Mouse (Mus musculus): ENCODE measurements around the gene Rabl3. TPM values are rescaled to one million over a fixed set of nuclear protein-coding genes. Genes with fewer than 3 reads are reported as not detected.

Rabl3 gene
- polyA plus RNA-seq, 1 experiment from 2014 or later: 25.1 TPM

DNA sequence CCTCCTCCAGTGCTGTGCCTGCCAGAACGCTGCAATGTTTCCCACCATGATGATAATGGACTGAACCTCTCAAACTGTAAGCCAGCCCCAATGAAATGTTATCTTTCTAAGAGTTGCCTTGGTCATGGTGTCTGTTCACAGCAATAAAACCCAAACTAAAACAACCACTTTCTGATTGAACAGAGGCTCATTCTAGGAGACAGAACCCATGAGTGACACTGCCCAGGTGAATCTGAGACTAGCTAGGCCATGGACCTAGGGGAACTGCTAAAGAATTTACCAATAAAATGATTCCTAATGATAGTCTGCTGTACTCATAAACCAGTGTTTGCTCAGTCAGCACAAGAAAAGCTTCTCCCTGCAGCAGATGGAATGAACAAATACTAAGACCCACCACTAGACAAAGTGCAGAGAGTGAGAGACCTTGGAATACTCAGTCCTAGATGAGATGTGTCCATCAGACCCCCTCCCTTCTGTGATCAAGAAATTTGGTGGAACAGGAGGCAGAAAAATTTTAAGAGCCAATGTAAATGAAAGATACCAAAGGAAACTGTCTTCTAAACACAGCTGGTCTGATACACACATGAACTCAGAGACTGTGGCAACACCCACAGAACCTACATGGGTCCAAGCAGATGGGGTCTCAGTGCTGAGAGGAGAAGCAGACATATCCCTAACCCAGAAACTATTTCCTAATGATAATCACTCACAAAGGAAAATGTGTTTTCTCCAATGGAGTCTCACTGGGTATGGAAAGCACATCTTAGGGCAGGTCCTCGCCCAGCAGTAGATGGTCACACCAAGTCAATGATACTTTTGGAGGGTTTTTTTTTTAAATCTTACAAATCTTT is 19.3 kb upstream of the Rabl3 start:
- no peak overlapping the region for H3K27ac ChIP-seq
- H3K27me3 ChIP-seq: no peaks in the 10 kb centered on the region
- 97% methylated on average over 2 of the region's 2 CpGs for WGBS
- ATAC-seq (ENCODE audit: borderline replicate concordance, extremely low read depth, low FRiP score, low TSS enrichment): no peak
- peaks cover 46% of the 10 kb centered on the region for H3K36me3 ChIP-seq
- no peak overlapping the region for H3K4me2 ChIP-seq
- H3K4me1 ChIP-seq: no peaks in the 10 kb centered on the region
- no peaks in the 10 kb centered on the region for H3K9me3 ChIP-seq
- no peak overlapping the region for H3K4me3 ChIP-seq
- H3K9ac ChIP-seq: no peak overlapping the region

DNA sequence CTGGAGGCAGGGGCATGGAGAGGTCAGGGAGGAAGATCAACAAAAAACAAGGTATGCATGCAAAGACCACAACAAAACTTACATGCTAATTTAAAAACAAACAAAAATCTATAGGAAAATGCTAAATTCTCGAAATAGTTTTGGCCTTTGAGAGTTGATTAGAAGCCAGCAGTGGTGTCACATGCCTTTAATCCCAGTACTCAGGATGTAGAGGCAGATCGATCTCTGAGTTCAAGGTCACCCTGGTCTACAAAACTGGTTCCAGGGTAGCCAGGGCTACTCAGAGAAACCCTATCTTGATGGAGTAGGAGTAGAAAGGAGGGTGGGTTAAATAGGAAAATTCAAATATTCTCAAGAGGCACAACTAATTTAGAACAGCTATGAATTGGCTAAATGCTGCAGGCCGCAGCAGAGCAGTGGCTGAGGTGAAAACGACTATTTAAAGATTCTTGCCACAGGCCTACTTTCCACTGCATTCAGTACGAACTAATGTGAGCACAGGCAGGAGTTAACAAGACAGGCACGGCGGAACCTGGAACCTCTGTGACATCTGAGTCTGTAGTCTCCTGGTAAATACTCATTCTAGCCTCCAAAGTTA is 17.5 kb upstream of the Rabl3 start:
- WGBS: 94% methylated on average over 7 of the region's 7 CpGs
- Histone ChIP-seq H3K27ac (no peak overlapping the region), H3K9me3 (no peaks in the 10 kb centered on the region), H3K4me1 (no peaks in the 10 kb centered on the region), H3K4me2 (no peak overlapping the region), H3K27me3 (no peaks in the 10 kb centered on the region), H3K4me3 (no peak overlapping the region), H3K9ac (no peak overlapping the region), H3K36me3 (peaks cover 43% of the 10 kb centered on the region)
- no peak for ATAC-seq (ENCODE audit: borderline replicate concordance, extremely low read depth, low FRiP score, low TSS enrichment)

DNA sequence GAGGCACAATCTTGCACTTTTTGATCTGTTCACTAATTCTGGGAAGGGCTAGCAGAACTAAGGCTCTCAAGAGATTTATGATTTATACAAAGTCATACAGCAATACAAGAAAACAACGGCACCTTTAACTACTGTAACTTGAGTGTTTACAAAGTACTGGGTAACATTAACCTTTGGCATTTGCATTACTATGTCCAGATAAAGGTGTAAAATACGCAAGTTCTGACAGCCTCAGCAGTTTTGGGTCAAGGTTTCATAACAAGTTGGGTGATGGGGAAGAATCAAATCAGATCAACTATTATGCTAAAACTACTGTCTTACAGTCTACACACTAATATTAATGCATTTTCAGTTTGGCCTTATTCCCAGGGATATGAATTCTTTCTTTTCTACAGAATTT is 14.6 kb upstream of the Rabl3 start:
- ATAC-seq (ENCODE audit: borderline replicate concordance, extremely low read depth, low FRiP score, low TSS enrichment): no peak
- 82% methylated on average over 2 of the region's 2 CpGs for WGBS
- peaks cover 34% of the 10 kb centered on the region for H3K36me3 ChIP-seq
- no peaks in the 10 kb centered on the region for H3K4me1 ChIP-seq
- H3K4me2 ChIP-seq: no peak overlapping the region
- H3K27ac ChIP-seq: no peak overlapping the region
- H3K27me3 ChIP-seq: no peaks in the 10 kb centered on the region
- no peak overlapping the region for H3K4me3 ChIP-seq
- no peaks in the 10 kb centered on the region for H3K9me3 ChIP-seq
- H3K9ac ChIP-seq: no peak overlapping the region

DNA sequence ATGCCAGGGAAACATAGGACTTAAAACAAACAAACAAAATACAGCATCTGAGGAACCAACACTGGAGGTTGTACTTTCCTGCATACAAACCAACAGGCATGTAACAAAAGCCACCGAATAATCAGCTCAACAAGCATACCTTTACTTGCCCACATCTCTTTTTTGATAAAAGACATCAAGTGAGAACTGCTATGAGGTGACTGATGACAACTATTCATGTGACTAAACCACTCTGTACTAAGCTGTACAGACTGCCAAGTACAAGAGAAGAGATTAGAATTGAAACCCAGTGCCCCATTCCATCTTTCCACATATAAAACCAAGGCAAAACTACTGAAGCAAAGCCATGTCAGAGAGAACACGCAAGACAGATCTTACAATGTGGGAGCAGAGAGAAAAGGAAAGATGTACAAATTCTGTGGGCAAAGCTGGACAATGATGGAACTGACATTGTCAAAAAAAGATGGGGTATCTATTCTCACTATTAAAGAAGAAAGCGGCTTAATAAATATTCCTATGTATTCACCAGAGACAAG is 12.9 kb upstream of the Rabl3 start:
- Histone ChIP-seq H3K4me1 (no peaks in the 10 kb centered on the region), H3K36me3 (peaks cover 21% of the 10 kb centered on the region), H3K27ac (no peak overlapping the region), H3K4me3 (no peak overlapping the region), H3K4me2 (no peak overlapping the region), H3K9me3 (no peaks in the 10 kb centered on the region), H3K27me3 (no peaks in the 10 kb centered on the region), H3K9ac (no peak overlapping the region)
- WGBS: 97% methylated on average over 3 of the region's 3 CpGs
- no peak for ATAC-seq (ENCODE audit: borderline replicate concordance, extremely low read depth, low FRiP score, low TSS enrichment)

DNA sequence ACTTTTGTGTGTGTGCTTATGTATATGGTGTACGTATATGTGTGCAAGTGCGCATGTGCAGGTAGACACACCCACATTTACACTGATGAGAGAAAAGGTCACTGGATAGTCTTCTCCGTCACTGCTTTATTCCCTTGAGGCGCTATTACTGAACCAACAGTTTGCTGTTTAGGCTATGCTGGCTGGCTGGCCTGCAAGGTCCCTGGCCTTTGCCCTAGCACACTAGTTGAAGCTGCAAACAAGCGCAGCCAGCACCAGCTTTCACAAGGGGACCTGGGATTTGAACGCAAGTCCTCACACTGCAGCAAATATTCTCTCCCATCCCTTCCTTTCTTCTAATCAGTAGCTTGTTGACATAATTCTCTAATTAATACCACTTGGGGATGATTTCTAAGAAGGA is 9.5 kb upstream of the Rabl3 start:
- Histone ChIP-seq H3K27me3 (no peaks in the 10 kb centered on the region), H3K9me3 (no peaks in the 10 kb centered on the region), H3K4me1 (0 out of 2 replicates have a peak, but pooled peaks cover 4% of the 10 kb centered on the region), H3K4me3 (no peak overlapping the region), H3K36me3 (peaks cover 13% of the 10 kb centered on the region), H3K4me2 (no peak overlapping the region), H3K27ac (no peak overlapping the region), H3K9ac (no peak overlapping the region)
- 85% methylated on average over 6 of the region's 6 CpGs for WGBS
- ATAC-seq (ENCODE audit: borderline replicate concordance, extremely low read depth, low FRiP score, low TSS enrichment): no peak

DNA sequence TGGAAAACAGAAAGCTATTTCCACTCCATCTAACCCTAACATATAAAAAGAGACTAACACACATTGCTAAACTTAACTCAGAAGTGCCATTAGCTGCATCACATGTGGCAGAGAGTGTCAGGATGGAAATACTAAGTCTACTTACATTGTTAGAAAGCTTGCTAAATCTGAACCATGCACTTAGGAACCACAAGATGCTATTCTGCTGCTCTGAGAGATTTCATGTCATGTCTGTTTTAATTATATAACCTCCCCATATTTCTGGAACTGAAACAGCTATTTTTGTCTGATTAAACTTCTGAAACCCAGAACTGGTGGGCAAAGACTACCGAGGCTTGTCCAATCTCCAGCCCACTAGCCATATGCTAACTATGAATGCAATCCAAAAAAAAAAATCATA is 7.6 kb upstream of the Rabl3 start:
- whole genome bisulfite sequencing: 86% methylated on average over 1 of the region's 1 CpGs
- Histone ChIP-seq H3K27me3 (no peaks in the 10 kb centered on the region), H3K9ac (no peak overlapping the region), H3K36me3 (peaks cover 18% of the 10 kb centered on the region), H3K4me2 (no peak overlapping the region), H3K4me3 (no peak overlapping the region), H3K9me3 (no peaks in the 10 kb centered on the region), H3K27ac (no peak overlapping the region), H3K4me1 (0 out of 2 replicates have a peak, but pooled peaks cover 4% of the 10 kb centered on the region)
- no peak for ATAC-seq (ENCODE audit: borderline replicate concordance, extremely low read depth, low FRiP score, low TSS enrichment)

DNA sequence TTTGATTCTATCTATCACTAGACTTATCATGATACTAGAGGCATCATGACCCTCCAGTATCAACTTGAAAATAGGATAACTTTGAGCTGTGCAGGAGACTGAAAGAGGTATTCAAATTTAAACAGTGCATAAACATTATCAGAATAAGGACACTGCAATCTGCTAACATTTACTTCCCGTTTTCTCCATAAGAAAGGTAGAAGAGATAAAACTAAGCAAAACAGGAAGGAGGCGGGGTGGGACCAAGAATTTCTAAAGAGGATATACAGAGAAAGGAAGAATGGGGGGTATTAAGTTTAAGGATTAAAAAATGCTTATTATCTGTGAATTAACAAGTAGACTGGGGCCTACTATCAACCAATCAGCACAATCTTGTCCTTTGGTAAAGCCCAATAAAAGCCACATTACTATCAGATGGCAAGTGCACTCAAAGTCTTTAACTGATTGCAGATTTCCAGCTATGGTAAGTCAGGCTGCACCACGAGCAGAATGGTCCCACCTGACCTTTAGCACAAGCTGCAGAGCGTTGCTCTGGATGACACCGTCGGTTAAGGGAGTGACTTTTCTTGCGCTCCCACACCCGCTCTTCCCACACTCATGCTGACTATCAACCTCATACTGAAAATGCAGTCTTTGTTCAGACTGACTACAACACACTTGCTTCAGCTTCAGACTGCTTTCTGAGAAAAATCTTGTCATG is 6.2 kb upstream of the Rabl3 start:
- peaks cover 18% of the 10 kb centered on the region for H3K36me3 ChIP-seq
- no peaks in the 10 kb centered on the region for H3K27me3 ChIP-seq
- peaks cover 13% of the 10 kb centered on the region for H3K4me1 ChIP-seq
- no peak overlapping the region for H3K4me2 ChIP-seq
- no peak overlapping the region for H3K27ac ChIP-seq
- no peak for ATAC-seq (ENCODE audit: borderline replicate concordance, extremely low read depth, low FRiP score, low TSS enrichment)
- 80% methylated on average over 8 of the region's 8 CpGs for WGBS
- H3K4me3 ChIP-seq: no peak overlapping the region
- H3K9me3 ChIP-seq: no peaks in the 10 kb centered on the region
- no peak overlapping the region for H3K9ac ChIP-seq

DNA sequence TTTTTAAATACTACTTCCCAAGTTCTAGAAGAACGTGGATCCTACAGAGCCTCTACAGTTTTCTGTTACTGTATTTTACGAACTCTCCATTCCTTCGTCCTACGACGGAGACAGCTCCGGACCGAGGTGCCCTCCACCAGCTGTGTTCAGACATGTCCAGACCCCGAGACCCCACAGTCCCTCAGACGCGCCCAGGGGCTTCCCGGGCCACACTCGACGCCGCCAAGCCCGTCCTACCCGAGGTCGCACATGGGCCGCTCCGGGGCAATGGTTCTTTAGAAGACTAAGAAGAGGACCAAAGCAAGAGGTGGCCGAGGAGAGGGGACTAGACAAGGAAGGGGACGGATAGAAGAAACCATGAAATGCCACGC is 460 bp upstream of the Rabl3 start:
- H3K4me2 ChIP-seq: peak overlapping the region; percentile 74
- H3K4me3 ChIP-seq: peak overlapping the region; percentile 82
- peaks cover 18% of the 10 kb centered on the region for H3K36me3 ChIP-seq
- peak; percentile 48 for ATAC-seq (ENCODE audit: borderline replicate concordance, extremely low read depth, low FRiP score, low TSS enrichment)
- H3K9me3 ChIP-seq: no peaks in the 10 kb centered on the region
- peak overlapping the region; percentile 87 for H3K9ac ChIP-seq
- no peaks in the 10 kb centered on the region for H3K27me3 ChIP-seq
- peak overlapping the region; percentile 91 for H3K27ac ChIP-seq
- under 1% methylated on average over 22 of the region's 22 CpGs for whole genome bisulfite sequencing
- peaks cover 13% of the 10 kb centered on the region for H3K4me1 ChIP-seq

DNA sequence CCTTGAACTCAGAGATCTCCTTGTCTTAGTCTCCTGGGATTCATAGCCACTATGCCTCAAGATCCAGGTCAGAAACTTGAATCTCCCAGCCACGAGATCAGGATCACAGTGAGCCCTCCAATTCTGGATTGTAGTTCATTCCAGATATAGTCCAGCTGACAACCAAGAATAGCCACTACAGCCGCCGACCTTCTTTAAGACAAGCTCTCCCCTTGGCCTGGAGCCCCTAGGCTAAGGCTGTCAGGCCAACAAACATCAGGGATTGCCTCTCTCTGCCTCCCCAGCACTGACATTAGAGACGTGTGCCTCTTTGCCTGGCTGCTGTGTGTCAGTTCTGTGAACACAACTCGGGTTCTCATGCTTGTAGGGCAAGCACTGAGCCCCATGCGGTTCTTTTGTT is 1.1 kb downstream of the Rabl3 start:
- no peak overlapping the region for H3K27ac ChIP-seq
- peak overlapping the region; percentile 82 for H3K4me3 ChIP-seq
- no peak for ATAC-seq (ENCODE audit: borderline replicate concordance, extremely low read depth, low FRiP score, low TSS enrichment)
- 87% methylated on average over 6 of the region's 6 CpGs for WGBS
- no peaks in the 10 kb centered on the region for H3K9me3 ChIP-seq
- peaks cover 11% of the 10 kb centered on the region for H3K36me3 ChIP-seq
- no peaks in the 10 kb centered on the region for H3K27me3 ChIP-seq
- H3K9ac ChIP-seq: no peak overlapping the region
- H3K4me2 ChIP-seq: peak overlapping the region; percentile 62
- H3K4me1 ChIP-seq: peaks cover 13% of the 10 kb centered on the region

DNA sequence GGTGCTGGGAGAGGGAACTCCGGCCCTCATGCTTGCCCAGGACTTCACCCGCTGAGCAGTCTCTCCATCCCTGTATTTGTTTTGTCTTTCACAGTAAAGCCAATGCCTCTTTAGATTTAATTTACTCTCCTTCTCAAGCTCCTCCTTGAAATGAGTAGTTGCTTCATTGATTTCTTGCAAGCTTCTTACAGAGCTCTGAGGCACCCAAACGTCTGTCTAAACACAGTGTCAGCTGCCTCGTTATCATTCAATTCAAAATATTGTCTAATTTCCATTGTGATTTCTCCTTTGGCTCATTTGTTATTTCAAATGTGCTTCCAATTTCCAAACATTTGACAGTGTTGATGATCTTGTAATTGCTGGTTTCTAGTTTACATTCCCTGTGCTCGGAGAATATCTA is 6.6 kb downstream of the Rabl3 start:
- no peaks in the 10 kb centered on the region for H3K9me3 ChIP-seq
- no peak overlapping the region for H3K9ac ChIP-seq
- no peak overlapping the region for H3K27ac ChIP-seq
- no peaks in the 10 kb centered on the region for H3K4me1 ChIP-seq
- no peak overlapping the region for H3K4me2 ChIP-seq
- WGBS: 75% methylated on average over 5 of the region's 5 CpGs
- no peak overlapping the region for H3K4me3 ChIP-seq
- H3K36me3 ChIP-seq: peaks cover 11% of the 10 kb centered on the region
- H3K27me3 ChIP-seq: no peaks in the 10 kb centered on the region
- no peak for ATAC-seq (ENCODE audit: borderline replicate concordance, extremely low read depth, low FRiP score, low TSS enrichment)

DNA sequence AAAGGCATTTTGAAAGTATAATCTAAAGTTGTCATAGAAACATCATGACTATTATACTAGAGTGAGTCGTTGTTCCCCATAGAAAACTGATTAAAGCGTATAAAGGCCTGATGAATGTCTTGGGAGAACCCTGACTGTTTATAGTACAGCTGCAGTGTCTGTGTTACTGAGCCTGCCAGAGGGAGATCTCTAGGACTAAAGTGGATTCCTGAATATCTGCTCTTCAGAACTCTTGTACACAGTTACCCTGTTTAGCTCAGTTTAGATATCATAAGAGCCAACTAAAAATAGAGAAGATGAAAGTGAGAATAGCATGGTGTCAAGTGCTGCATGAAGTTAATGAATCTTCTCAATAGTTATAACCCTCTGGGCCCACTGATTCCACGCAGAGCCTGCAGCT is 10.6 kb downstream of the Rabl3 start:
- Histone ChIP-seq H3K4me2 (no peak overlapping the region), H3K9ac (no peak overlapping the region), H3K4me3 (no peak overlapping the region), H3K36me3 (no peaks in the 10 kb centered on the region), H3K9me3 (no peaks in the 10 kb centered on the region), H3K27ac (no peak overlapping the region), H3K4me1 (no peaks in the 10 kb centered on the region), H3K27me3 (no peaks in the 10 kb centered on the region)
- ATAC-seq (ENCODE audit: borderline replicate concordance, extremely low read depth, low FRiP score, low TSS enrichment): no peak
- 66% methylated on average over 3 of the region's 3 CpGs for WGBS

DNA sequence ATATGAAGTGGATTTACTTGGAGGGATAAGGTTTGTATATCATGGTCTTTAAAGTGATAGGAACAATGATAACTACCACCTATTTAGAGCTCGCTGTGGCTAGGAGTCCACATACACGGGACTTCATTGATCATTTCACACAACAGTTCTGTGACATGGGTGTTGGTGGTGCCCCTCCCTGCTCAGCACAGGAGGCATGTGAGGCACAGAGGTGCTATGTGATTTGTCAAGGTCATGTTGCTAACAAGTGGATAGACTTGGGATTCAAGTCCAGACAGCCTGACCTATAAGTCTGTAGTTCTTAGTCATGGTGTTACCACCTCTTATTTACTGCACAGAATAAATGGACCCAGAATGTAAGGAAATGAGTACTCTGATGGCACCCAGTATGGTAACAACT is 11.3 kb downstream of the Rabl3 start:
- H3K4me3 ChIP-seq: no peak overlapping the region
- H3K36me3 ChIP-seq: no peaks in the 10 kb centered on the region
- no peaks in the 10 kb centered on the region for H3K27me3 ChIP-seq
- H3K27ac ChIP-seq: no peak overlapping the region
- H3K9me3 ChIP-seq: no peaks in the 10 kb centered on the region
- ATAC-seq (ENCODE audit: borderline replicate concordance, extremely low read depth, low FRiP score, low TSS enrichment): no peak
- WGBS: 74% methylated on average over 2 of the region's 2 CpGs
- no peak overlapping the region for H3K4me2 ChIP-seq
- no peak overlapping the region for H3K9ac ChIP-seq
- no peaks in the 10 kb centered on the region for H3K4me1 ChIP-seq
